Mouse (Mus musculus): ENCODE measurements at regions not wholly inside any gene's neighbourhood (a gene's known extent, or its start where the extent isn't known, plus 50 kb on each side); places are given as distances from the start of the nearest gene placed in this dataset. TPM values are rescaled to one million over a fixed set of nuclear protein-coding genes. Genes with fewer than 3 reads are reported as not detected.

GRCm38 (mm10) chr4:152615155-152615554 lies 137.5 kb upstream of the Kcnab2 start:
- no peak for ATAC-seq (ENCODE audit: low FRiP score, low read depth)
- Histone ChIP-seq H3K36me3 (ENCODE audit: control insufficient read depth, insufficient read depth, low read length) (no peaks in the 10 kb centered on the region), H3K9me3 (ENCODE audit: control insufficient read depth, low read length) (no peaks in the 10 kb centered on the region), H3K27ac (replicated peaks; ENCODE audit: low read depth, low read length) (no peak overlapping the region), H3K4me3 (replicated peaks; ENCODE audit: low read length) (no peak overlapping the region), H3K4me2 (replicated peaks; ENCODE audit: low read depth, low read length, severe bottlenecking) (no peak overlapping the region), H3K4me1 (ENCODE audit: control insufficient read depth, insufficient read depth, low read length) (no peaks in the 10 kb centered on the region), H3K9ac (ENCODE audit: low read depth, low read length, severe bottlenecking) (no peak overlapping the region), H3K27me3 (ENCODE audit: control insufficient read depth, insufficient read depth, low read length) (no peaks in the 10 kb centered on the region)
- WGBS, result 96% methylated on average over 2 of the region's 2 CpGs
- no peak for DNase-seq (ENCODE audit: low spot score)
- TF ChIP-seq POLR2A (IDR thresholded peaks at IDR 0.05; ENCODE audit: borderline replicate concordance, extremely low read depth, insufficient read depth, insufficient read length), result no peak

- Histone ChIP-seq H3K9me3 (ENCODE audit: control insufficient read depth, low read length) (no peaks in the 10 kb centered on the region), H3K27ac (replicated peaks; ENCODE audit: low read depth, low read length) (no peak overlapping the region), H3K9ac (ENCODE audit: low read depth, low read length, severe bottlenecking) (no peak overlapping the region), H3K36me3 (ENCODE audit: control insufficient read depth, insufficient read depth, low read length) (no peaks in the 10 kb centered on the region), H3K27me3 (ENCODE audit: control insufficient read depth, insufficient read depth, low read length) (no peaks in the 10 kb centered on the region), H3K4me3 (replicated peaks; ENCODE audit: low read length) (no peak overlapping the region), H3K4me1 (ENCODE audit: control insufficient read depth, insufficient read depth, low read length) (no peaks in the 10 kb centered on the region), H3K4me2 (replicated peaks; ENCODE audit: low read depth, low read length, severe bottlenecking) (no peak overlapping the region)
- DNase-seq (ENCODE audit: low spot score) (no peak), ATAC-seq (ENCODE audit: low FRiP score, low read depth) (no peak)
- WGBS, result 79% methylated on average over 13 of the region's 13 CpGs
- no peak for TF ChIP-seq POLR2A (IDR thresholded peaks at IDR 0.05; ENCODE audit: borderline replicate concordance, extremely low read depth, insufficient read depth, insufficient read length)
These were observed 136.9 kb upstream of the Kcnab2 start for GRCm38 (mm10) chr4:152614356-152615100.

Small RNA genes in the stretch of these regions (microRNA-seq; reads per million reads assigned to microRNA genes)
- not detected for gene Gm25779
